Mouse (Mus musculus) liver (tissue): ENCODE measurements around the gene Foxk1.
A peak's percentile ranks its signal among the peaks of the same experiment; 100 is the strongest.

ENCODE experiments used
- DNase-seq: peaks from one replicate; pipeline ENCODE4 v3.0.0-alpha.2; 2020; ENCODE audit warnings: mixed read lengths

Foxk1 gene

DNA sequence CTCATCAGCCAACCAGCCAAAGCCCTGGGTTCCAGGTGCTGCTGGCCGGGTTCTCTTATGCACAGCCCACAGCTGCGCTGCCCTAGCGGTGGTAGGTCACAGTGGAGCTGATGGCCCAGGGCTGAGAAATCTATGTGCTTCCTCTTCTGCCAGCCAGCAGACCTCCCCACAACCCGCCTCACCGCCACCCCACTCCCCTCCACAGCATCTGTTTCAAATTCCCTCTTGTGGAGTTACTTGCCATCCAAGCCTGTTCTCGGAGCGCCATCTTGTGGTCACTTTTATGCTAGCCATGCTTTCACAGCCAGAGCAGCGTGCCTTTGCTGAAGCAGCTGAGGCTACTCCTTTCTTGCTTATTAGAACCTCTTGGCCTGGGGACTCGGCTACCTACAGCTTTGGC is 46.8 kb downstream of the Foxk1 start:
- DNase-seq, result peak; percentile 90

DNA sequence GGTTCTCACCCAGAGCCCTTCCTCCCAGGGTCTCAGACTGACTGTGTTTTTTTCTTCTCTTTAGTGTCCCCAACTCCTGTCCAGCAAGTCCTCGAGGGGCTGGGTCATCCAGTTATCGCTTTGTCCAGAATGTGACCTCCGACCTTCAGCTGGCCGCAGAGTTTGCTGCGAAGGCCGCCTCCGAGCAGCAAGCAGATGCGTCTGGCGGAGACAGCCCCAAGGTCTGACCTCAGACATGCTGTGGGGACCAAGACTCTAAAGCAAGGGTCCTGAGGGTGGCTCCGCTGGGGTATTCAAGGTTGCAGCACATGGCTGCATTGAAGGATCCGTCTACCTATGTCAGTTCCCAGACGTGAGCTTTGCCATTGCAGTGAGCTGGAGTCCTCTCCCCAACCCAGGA is 47.3 kb downstream of the Foxk1 start:
- DNase-seq, result no peak

DNA sequence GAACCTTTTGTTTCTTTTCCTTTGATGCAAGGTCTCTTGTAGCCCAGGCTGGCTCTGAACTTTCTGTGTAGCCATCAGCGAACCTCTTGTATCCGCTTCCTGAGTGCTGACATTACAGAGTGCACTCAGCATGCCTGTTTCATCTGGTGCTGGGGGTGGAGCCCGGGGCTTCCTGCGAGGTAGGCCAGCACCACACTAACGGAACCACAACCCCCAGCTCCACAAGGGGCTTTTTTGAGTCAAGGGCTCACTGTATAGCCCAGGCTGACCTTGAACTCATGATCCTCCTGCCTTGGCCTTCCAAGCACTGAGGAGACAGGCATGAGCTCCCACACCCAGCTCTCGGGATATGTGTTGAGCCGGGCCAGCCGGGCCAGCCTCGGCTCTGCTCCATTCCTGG is 49.5 kb downstream of the Foxk1 start:
- DNase-seq, result no peak

DNA sequence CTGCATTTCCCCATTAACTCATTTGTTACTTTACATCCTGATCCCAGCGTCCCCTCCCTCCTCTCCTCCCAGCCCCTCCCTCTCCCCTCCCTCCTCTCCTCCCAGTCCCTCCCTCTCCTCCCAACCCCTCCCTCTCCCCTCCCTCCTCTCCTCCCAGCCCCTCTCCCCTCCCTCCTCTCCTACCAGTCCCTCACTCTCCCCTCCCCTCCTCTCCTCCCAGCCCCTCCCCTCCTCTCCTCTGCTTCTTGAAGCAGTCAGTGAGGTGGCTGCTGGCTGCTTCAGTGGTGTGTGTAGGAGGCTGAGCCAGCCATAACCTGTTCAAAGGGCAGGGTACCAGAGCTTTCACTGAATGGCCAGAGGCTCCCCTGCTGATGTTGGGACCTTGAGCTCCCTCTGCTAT is 50.5 kb downstream of the Foxk1 start:
- peak; percentile 75 for DNase-seq

DNA sequence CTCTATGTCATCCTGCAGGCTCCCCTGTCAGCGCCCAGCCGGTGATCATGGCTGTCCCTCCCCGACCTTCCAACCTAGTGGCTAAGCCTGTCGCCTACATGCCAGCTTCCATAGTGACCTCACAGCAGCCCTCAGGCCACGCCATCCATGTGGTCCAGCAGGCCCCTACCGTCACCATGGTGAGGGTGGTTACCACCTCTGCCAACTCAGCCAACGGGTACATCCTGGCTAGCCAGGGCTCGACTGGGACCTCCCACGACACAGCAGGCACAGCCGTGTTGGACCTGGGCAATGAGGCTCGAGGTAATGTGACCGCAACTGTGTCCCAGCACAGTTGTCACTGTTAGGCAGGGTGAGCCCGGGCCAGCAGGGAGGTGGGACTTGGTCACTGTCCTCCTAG is 52.4 kb downstream of the Foxk1 start:
- DNase-seq, result no peak

DNA sequence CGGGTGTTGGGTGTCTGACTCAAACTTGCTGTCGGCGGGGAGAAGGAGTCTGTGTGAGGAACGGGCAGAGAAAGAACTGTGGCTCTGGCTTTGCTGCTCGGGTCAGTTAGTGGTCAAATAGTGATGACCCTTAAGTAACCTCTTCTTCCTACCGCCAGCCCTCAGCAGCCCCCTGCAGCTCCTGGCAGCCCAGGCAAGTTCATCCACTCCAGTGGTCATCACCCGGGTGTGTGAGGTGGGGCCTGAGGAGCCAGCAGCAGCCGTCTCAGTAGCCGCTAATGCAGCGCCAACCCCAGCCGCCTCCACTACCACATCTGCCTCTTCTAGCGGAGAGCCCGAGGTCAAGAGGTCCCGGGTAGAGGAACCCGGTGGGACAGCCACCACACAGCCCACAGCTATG is 55.0 kb downstream of the Foxk1 start:
- DNase-seq, result no peak

DNA sequence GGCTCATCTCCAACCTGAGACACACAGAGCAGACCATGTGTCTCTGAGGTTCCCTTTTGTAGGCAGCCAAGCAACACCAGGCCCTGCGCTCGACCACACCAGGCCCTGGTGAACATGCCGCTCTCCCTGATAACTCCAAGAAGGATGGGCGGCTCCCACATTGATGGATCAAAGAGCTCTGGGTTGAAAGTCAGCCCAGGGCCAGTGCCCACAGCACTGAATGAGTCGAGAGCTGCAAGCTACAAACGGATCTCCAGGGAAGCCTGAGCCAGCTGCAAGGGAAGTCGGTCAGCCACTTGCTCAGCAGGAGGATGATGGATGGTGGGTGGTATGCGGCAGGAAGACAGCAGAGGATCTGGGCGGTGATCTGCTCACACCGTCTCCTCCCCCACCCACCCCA is 56.0 kb downstream of the Foxk1 start:
- DNase-seq, result peak; percentile 23

DNA sequence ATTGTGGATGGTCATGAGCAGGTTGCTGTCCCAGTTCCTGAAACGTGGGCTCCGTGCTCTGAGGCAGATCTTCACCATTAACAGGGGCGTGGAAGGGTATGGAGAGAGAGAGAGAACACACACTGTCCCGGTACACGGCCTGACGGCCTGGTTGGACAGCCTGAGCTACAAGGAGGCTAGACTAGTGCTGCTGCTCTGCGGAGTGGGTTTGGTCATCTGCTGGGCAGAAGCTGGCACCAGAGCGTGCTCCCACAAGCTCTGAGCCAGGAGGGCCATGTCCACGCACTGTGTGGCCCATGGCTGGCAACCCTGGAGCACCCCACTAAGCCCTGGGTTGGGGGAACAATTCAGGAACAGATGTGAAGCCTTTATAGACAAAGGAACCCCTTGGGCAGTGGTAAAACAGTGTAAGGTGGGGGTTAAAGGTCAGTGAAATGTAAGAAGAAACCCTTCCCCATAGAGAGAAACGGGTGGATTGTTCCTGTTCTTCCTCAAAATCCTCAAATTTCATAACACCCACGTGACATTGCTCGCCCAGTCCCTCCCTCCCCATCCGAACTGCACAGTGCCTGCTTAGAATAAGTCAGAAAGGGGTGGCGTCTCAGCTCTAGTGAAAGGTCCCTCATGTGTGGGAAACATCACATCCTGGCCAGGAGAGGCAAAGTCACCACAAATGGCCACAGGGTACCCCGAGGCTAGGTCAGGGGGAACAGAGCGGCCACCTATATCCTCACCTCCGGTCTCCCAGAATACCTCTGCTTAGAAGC is 57.7 kb downstream of the Foxk1 start:
- no peak for DNase-seq

DNA sequence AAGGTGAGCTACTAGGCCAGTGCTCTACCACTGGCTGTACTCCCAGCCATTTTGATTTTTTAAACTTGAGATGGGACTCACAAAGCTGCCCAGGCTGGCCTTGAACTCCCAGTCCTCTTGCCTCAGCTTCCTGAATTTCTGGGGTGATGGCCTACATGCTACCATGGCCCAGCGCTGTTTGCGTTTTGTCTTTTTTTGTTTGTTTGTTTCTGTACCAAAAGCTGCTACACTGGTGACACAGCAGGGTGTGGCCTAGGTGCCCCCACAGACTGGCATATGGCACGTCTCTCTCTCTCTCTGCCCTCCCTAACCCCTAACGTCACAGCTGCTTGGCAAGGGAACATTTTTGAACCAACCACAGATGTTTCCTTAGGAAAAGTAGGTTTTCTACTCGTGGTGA is 58.5 kb downstream of the Foxk1 start:
- DNase-seq, result no peak

DNA sequence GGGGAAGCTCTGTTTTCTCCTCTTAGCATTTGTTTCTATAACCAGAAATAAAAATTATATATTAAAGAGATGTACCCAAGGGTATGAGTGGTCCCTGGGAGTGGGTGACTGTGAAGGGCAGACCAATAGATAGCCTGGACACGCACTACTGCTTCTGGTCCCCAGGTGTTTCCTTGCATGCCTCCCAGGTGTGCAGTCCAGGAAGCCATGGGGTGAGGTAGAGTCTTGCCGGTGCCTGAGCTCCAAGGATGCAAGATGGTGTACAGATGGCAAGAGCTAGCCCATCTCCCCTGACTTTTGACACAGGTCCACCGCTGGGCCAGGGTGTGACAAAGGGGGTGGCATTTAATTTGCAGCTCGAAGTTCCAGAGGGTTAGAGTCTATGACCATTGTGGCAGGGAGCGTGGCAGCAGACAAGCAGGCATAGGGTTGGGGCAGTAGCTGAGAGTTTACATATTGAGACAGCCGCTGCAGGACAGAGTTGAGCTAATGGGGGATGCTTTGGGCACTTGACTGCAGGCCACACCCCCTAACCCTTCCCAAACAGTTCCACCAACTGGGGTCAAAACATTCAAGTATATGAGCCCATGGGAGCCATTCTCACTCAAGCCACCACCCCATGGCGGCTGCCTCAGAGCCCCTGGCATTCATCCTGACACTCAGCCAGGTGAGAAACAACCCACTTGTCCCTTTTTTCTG is 60.8 kb downstream of the Foxk1 start:
- no peak for DNase-seq

DNA sequence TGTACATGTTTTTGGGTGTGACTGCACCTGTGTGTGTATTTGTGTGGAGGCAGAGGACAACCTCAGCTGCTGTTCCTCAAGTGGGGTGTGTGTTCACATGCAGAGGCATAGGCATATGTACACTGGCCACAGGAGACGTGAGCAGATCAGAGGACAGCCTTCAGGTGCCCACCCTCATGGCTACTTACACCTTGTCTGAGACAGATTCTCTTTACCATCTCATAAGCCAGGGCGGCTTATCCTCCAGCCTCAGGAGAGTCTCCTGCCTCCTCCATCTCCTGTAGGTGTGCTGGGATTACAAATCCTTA is 61.3 kb downstream of the Foxk1 start:
- no peak for DNase-seq

DNA sequence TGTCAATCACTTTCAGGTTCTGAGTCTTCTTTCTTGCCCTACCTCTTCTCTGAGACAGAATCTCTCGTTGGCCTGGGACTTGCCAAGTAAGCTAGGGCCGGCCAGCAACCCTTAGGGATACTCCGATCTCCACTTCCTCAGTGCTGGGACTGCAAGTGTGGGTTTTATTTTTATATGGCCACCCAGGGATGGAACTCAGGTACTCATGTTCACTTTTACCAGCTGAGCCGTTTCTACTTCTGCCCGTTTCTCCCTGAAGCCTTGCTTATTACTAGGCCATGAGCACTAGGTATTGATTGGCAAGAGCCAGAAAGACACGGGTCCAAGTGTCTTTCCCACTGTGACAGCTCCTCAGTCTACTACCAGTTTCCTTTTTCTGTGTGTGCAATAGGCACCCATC is 61.7 kb downstream of the Foxk1 start:
- DNase-seq, result no peak

DNA sequence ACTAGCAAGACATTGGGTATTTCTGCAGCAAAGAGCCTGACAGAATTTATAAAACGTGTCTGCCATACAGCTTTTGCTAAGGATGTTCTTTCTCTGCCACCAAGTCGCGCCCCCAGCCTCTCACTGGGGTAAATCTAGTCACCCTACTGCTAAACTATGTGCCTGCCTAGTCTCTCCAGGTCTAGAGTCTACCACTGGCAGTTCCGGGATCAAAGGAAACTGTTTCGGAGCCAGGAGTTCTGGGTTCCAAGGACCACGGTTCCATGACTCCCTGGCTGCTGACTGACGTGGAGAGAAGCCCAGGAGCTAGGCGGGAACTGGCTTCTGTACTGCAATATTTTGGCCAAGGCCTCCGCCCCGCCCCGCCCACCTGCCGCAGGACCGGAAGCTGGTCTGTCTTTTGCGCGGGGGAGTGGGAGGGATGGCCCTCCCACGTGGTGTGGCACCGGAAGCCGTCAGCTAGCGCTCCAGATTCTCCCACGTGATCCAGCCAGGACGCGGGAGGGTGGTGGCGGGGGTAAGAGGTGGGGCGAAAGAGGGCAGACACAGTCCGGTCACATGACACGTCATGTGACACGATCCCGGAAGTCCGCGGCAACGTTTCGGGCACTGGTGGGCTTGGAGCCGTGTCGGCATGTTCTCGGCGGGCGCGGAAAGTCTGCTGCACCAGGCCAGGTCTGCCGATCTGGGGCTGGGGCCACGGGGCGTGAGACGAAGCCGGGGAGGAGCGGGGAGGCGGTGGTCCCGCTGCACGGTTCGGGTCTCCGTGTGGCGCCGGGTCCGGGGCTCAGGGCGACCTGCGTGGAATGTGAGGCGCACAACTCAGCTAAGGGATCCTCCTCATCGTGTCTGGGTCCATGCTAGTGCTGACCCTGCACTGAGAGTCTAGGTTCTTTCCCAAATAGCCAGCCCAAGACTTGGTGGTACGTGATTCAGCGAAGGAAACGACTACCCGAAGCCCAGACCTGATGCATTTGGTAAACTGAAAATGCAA is 62.5 kb downstream of the Foxk1 start, which contains the start of gene Ap5z1:
Ap5z1 (plus strand) TSS at position 484 of the 994 bp plus-strand sequence.
- peak; percentile 97 for DNase-seq

DNA sequence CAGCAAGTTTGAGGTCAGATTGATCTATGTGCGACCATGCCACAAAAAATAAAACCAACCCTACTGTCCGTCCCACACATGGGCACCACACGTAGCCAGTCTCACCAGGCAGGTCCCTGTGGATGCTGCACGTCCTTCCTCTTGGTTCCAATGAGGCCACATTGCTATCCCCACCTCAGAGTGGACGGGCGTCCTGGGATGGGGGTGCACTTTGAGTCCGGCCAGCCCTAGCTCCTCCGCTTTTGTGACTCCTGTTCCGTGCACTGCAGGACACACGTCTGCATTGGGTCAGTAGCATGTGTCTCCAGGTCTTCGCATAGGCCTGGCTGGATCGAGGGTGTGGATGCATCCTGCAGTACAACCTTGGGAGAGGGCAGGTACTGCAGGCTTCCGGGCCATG is 67.1 kb downstream of the Foxk1 start:
- no peak for DNase-seq

DNA sequence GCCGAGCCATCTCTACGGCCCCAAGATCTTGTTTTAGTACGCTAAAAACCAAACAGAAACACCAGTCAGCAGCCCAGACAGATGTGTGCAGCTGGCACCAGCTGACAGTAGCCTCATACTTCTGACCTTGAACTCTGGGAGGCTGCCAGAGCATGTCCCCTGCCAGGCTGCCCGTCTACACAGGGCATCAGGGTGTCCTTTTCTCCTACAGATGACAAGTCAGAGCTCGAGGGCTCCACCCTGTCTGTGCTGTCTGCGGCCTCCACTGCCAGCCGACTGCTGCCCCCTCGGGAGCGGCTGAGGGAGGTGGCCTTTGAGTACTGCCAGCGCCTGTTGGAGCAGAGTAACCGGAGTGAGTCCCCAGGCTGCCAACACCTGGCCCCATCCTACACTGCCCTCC is 68.5 kb downstream of the Foxk1 start:
- no peak for DNase-seq

DNA sequence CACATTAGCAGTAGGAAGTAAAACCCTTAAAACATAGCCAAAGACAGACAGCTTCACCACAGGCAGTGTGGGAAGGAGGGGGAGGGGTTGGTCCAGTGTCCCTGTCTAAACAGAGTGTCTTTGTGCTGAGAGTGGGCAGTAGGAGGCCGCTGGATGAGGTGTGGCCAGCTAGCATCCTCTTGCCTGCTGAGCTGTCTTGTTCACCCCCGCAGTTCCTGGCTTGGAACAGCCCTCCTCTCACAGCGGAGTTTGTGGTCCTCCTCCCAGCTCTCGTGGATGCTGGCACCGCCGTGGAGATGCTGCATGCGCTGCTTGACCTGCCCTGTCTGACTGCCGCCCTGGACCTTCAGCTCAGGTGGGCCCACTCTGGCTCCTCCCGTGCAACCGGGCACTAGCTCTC is 72.4 kb downstream of the Foxk1 start:
- no peak for DNase-seq

DNA sequence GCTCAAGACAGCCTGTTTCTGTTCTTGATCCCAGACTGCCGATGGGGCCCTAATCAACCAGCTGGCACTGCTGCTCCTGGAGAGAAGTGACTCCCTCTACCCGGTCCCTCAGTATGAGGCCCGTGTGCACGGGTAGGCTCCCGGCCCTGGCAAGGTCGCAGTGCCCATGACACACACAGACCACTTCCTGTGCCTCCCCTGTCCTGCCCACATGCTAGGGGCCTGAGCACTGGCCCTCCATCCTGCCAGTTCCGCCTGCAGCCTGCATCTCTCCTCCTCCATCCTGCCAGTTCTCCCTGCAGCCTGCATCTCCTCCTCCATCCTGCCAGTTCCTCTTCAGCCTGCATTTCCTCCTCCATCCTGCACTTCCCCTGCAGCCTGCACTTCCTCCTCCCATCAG is 74.4 kb downstream of the Foxk1 start:
- no peak for DNase-seq

DNA sequence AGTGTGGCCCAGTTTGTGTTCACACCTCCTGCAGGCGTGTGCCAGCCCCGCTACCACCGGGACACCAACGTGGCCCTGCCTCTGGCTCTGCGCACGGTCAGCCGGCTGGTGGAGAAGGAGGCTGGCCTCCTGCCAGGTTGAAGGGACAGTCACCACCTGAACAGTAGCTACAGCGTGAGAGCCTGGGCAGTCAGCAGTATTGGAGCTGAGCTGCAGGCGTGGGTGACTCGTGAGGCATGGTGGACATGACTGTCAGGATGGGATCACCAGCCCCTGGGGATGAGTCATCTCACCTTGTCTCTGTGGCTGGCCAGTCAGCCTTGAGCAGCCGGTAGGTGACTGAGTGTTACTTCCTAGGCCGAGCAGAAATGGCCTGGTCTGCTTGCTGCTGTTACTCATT is 76.0 kb downstream of the Foxk1 start:
- DNase-seq, result no peak

DNA sequence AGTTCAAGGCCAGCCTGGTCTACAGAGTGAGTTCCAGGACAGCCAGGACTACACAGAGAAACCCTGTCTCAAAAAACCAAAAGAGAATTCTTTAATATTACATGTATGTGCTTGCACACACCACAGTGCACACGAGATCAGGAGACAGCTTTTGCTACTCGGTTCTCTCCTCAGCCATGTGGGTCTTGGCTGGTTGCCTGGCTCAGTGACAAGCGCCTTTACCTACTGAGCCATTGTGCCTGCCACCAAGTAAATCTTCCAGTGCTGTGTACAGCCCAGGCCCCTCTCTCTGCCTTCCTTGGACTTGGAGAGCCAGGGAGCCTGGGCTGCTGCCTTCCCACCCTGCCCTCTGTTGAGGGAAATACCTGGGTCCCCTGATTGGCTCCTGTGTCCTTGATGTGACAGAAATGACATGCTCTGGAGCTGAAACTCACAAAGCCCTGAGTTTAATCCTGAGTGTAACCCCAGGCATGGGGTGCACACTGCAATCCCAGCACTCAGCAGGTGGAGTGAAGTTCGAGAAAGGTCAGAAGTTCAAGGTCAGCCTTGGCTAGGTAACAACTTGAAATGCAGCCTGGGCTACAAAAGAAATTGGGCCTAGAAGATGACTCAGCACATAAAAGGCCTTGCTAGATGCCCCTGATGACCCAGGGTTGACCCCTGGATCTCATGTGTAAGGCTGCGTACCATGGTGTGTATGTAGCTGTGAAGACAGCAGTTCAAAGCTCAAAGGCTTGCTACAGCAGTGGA is 76.7 kb downstream of the Foxk1 start:
- no peak for DNase-seq

DNA sequence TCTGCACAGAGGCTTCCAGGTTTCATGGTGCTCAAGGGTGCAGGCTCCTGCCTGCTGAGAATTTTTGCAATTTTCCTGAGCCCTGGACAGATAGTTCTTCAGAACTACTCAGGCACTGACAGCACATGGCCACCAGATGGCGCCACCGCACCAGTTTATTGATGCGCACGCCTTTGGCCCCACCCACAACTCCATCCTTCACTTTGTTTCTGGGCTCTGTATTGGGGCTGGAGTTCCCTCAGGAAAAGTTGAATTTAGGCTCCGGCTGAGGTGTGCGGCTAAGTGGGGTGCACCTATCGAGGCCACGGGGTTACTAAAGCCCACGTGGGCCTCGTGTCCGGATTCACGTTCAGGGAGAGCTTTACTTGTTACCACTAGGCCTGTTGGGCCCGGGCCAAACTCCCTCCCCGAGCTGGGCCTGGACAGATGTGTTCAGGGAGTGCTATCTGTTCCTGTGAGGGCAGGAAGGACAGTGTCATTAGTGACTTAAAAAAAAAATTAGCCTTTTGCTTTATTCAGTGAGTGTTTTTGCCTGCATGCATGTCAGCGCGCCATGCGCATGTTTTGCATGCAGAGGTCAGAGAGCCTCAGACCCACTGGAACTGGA is 77.6 kb downstream of the Foxk1 start:
- DNase-seq, result peak; percentile 81

DNA sequence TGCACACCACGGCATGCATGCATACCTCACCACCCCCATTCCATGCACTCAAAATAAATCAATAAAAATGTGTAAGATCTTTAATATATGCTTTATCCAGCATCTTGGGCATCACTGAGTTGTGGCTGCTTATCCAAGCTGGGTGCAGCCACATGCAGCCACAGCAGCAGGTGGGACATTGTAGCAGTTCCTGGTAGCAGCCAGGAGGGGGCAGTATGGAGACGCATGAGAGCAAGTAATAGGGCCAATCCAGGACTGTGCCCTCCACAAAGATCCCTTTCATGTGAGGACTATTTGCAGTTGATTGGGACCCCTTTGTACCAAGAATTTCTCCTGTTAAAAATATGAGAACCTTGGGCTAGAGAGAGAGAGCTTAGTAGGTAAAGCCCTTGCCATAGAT is 81.2 kb downstream of the Foxk1 start:
- DNase-seq, result peak; percentile 57

DNA sequence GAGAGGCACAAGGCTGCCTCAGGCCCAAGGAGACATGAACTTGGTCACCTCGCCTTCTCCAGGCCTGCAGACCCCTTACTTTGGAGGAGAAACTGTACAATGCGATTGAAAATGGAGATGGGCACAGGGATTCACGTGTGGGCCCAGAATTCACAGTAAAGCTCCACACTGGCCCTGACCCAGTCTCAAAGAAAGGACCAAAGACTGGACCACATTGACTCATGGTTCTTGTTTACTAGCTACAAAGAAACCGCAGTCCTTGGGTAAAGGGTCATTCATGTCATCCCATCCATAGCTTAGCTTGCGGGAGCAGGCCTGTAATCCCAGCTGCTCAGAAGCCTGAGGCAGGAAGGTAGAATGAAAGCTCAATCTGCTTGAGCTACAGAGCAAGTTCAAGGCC is 82.3 kb downstream of the Foxk1 start:
- DNase-seq, result no peak
